Mouse (Mus musculus): ENCODE data around the gene Cyp2c40.
"Not testable (repeated sequence)": the region's sequence is repeated elsewhere in the genome, so short reads cannot be mapped to it uniquely, and the experiment has no call there.

The Cyp2c40 gene

GRCm38 (mm10) chr19:39812714-39813113, at the start of gene Cyp2c40:
Cyp2c40 (minus strand) TSS chr19:39812814.
- not testable (repeated sequence) for H3K27me3 ChIP-seq (ENCODE audit: insufficient read depth, low read length); H3K4me3 ChIP-seq (replicated peaks; ENCODE audit: low read length); H3K4me1 ChIP-seq (replicated peaks; ENCODE audit: low read depth, low read length); H3K36me3 ChIP-seq (ENCODE audit: insufficient read depth, low read length)
- H3K9me3 ChIP-seq (ENCODE audit: low read length): peaks cover 45% of the 10 kb centered on the region

GRCm38 (mm10) chr19:39820931-39821330, 8.3 kb upstream of the Cyp2c40 start:
- peaks cover 26% of the 10 kb centered on the region for H3K9me3 ChIP-seq (ENCODE audit: low read length)
- H3K4me3 ChIP-seq (replicated peaks; ENCODE audit: low read length); H3K27me3 ChIP-seq (ENCODE audit: insufficient read depth, low read length): not testable (repeated sequence)

GRCm38 (mm10) chr19:39816400-39816799, 3.8 kb upstream of the Cyp2c40 start:
- not testable (repeated sequence) for H3K4me1 ChIP-seq (replicated peaks; ENCODE audit: low read depth, low read length); H3K36me3 ChIP-seq (ENCODE audit: insufficient read depth, low read length); H3K4me3 ChIP-seq (replicated peaks; ENCODE audit: low read length); H3K27me3 ChIP-seq (ENCODE audit: insufficient read depth, low read length)
- peaks cover 35% of the 10 kb centered on the region for H3K9me3 ChIP-seq (ENCODE audit: low read length)

More at GRCm38 (mm10) chr19:39820931-39821330, 8.3 kb upstream of the Cyp2c40 start:
- H3K36me3 ChIP-seq (ENCODE audit: insufficient read depth, low read length); H3K4me1 ChIP-seq (replicated peaks; ENCODE audit: low read depth, low read length): not testable (repeated sequence)

GRCm38 (mm10) chr19:39815991-39816390, 3.4 kb upstream of the Cyp2c40 start:
- not testable (repeated sequence) for H3K4me1 ChIP-seq (replicated peaks; ENCODE audit: low read depth, low read length); H3K4me3 ChIP-seq (replicated peaks; ENCODE audit: low read length); H3K27me3 ChIP-seq (ENCODE audit: insufficient read depth, low read length); H3K36me3 ChIP-seq (ENCODE audit: insufficient read depth, low read length)
- peak; percentile 46; the same call in 1 of the 2 replicates for TF ChIP-seq NANOG (IDR thresholded peaks at IDR 0.05; ENCODE audit: borderline replicate concordance, low read length)
- H3K9me3 ChIP-seq (ENCODE audit: low read length): peaks cover 39% of the 10 kb centered on the region

- not testable (repeated sequence) for H3K36me3 ChIP-seq (ENCODE audit: insufficient read depth, low read length); H3K27me3 ChIP-seq (ENCODE audit: insufficient read depth, low read length); H3K4me1 ChIP-seq (replicated peaks; ENCODE audit: low read depth, low read length); H3K4me3 ChIP-seq (replicated peaks; ENCODE audit: low read length); H3K9me3 ChIP-seq (ENCODE audit: low read length)
Observed at GRCm38 (mm10) chr19:39785458-39785857, 27.2 kb downstream of the Cyp2c40 start.

GRCm38 (mm10) chr19:39745357-39745756, 67.3 kb downstream of the Cyp2c40 start:
- H3K4me3 ChIP-seq (replicated peaks; ENCODE audit: low read length): no peak overlapping the region
- TF ChIP-seq CTCF (conservative IDR thresholded peaks at IDR 0.05; ENCODE audit: low read length) (no peak), NANOG (IDR thresholded peaks at IDR 0.05; ENCODE audit: borderline replicate concordance, low read length) (no peak), POU5F1 (IDR thresholded peaks at IDR 0.05; ENCODE audit: borderline replicate concordance, low read length) (no peak)
- H3K4me1 ChIP-seq (replicated peaks; ENCODE audit: low read depth, low read length): no peaks in the 10 kb centered on the region
- H3K9me3 ChIP-seq (ENCODE audit: low read length): peaks cover 43% of the 10 kb centered on the region
- no peaks in the 10 kb centered on the region for H3K36me3 ChIP-seq (ENCODE audit: insufficient read depth, low read length)
- no peaks in the 10 kb centered on the region for H3K27me3 ChIP-seq (ENCODE audit: insufficient read depth, low read length)

- peaks cover 43% of the 10 kb centered on the region for H3K9me3 ChIP-seq (ENCODE audit: low read length)
- H3K27me3 ChIP-seq (ENCODE audit: insufficient read depth, low read length); H3K4me3 ChIP-seq (replicated peaks; ENCODE audit: low read length); H3K4me1 ChIP-seq (replicated peaks; ENCODE audit: low read depth, low read length); H3K36me3 ChIP-seq (ENCODE audit: insufficient read depth, low read length): not testable (repeated sequence)
- TF ChIP-seq NANOG (IDR thresholded peaks at IDR 0.05; ENCODE audit: borderline replicate concordance, low read length): peak; percentile 37; the same call in 1 of the 2 replicates
Observed at GRCm38 (mm10) chr19:39744361-39744760, 68.3 kb downstream of the Cyp2c40 start.

- Histone ChIP-seq H3K4me3 (replicated peaks; ENCODE audit: low read length) (no peak within 1 kb of the TSS), H3K27me3 (ENCODE audit: insufficient read depth, low read length) (no peaks in the 10 kb centered on the region), H3K4me1 (replicated peaks; ENCODE audit: low read depth, low read length) (no peaks in the 10 kb centered on the region), H3K9me3 (ENCODE audit: low read length) (peaks cover 19% of the 10 kb centered on the region), H3K36me3 (ENCODE audit: insufficient read depth, low read length) (no peaks in the 10 kb centered on the region)
- no peak for TF ChIP-seq NANOG (IDR thresholded peaks at IDR 0.05; ENCODE audit: borderline replicate concordance, low read length)
- no peak for TF ChIP-seq CTCF (conservative IDR thresholded peaks at IDR 0.05; ENCODE audit: low read length)
- no peak for TF ChIP-seq POU5F1 (IDR thresholded peaks at IDR 0.05; ENCODE audit: borderline replicate concordance, low read length)
Observed at GRCm38 (mm10) chr19:39740920-39741319, 71.7 kb downstream of the Cyp2c40 start, which contains the start of gene Cyp2c68. Cyp2c68 (minus strand) TSS chr19:39741054.
